In the genomic region with DNA sequence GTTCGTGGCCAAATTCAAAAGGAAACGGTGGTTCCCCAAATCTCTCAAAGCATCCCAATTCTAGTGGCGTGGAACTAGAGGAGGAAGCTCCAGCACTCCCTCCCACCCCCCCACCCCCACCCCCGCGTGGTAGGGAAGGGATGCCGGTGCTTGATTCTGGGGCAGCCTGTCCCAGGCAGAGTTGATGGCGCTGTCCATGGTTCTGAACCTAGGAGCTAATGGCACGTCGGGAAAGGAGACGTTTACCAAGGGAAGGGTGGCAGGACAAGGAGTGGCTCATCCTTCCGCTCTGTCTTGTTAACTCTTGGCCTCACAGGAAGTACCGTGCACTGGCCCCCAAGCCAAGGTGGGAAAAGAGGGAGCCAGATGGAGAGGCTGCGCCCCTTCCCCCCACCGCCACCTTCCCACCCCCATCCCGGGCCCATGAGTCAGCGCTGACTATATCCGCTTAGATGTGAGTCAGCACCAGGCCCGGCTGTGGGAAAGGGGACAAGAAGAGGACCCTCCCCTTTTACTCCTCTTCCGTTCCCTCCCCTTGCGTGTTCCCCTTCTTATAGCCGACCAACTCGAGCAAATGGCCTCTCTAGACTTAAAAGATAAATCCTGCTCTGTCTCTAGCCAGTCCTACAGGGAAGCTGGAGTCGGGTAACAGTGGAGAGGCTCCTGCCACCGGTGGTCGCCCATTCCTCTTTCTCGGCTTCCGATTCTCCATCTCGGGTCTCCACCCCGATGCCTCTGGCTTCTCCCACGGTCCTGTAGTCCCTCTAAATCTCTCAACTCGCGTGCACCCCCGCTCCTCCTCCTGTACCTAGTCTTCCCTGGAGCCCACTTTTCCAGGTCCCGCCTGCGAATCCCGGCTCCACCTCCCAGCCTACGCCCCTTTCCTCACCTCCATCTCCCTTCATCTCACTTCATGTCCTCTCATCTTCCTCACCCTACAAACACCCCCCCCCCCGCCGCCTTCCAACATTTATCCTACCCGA, we compare ENCODE assay signal across 9 mouse cellular contexts. TPM values are rescaled to one million over a fixed set of nuclear protein-coding genes. Genes with fewer than 3 reads are reported as not detected.
A peak's percentile ranks its signal among the peaks of the same experiment; 100 is the strongest.
DNase-seq lines count a peak whose midpoint lies in the region; ATAC-seq and TF ChIP-seq lines count a peak whose summit lies in the region.
"Had no signal": no experiment of that assay in that cellular context is flagged by ENCODE, and none has a peak within 500 bp of the region (broad histone marks: within the 10 kb centered on the region; RNA-seq: fewer than 3 reads in every experiment).

No protein-coding gene starts in this region.

- no peak overlapping the region for H3K4me3 ChIP-seq in embryonic facial prominence, embryonic 15.5 days (replicated peaks)
- H3K4me3 ChIP-seq in hindbrain, postnatal 0 days (ENCODE audit: low read length), result peak overlapping the region; percentile 60
- no peak overlapping the region for H3K4me3 ChIP-seq in liver, embryonic 14.5 days (ENCODE audit: insufficient read depth in 1 of 2, low read depth in 2 of 2, low read length in 2 of 2)
- peak overlapping the region; percentile 43 for H3K4me3 ChIP-seq in neural tube, embryonic 12.5 days
- H3K4me3 ChIP-seq: limb, embryonic 15.5 days had no signal

- DNase-seq in kidney, adult 18-20 months, result peak; percentile 62
- DNase-seq in kidney, adult 11 months, result no peak
- peak; percentile 90 for DNase-seq in adipocyte (ENCODE audit: low spot score)
- DNase-seq in hindbrain, postnatal 0 days (ENCODE audit: low spot score), result peak; percentile 66
- DNase-seq in liver, embryonic 14.5 days (ENCODE audit: low read depth in 3 of 3, low spot score in 3 of 3), result peak; percentile 45 to 56 (median 53)
- peak; percentile 44 for DNase-seq in thymus, postnatal 25 days

- no peak for TF ChIP-seq EP300 in liver, embryonic 14.5 days (IDR thresholded peaks at IDR 0.05; ENCODE audit: low read depth)

- WGBS in embryonic facial prominence, embryonic 15.5 days, result 1% methylated on average over 40 of the region's 40 CpGs
- under 1% methylated on average over 39 of the region's 40 CpGs for WGBS in hindbrain, postnatal 0 days
- 2% methylated on average over 40 of the region's 40 CpGs for WGBS in liver, embryonic 14.5 days (ENCODE audit: insufficient replicate concordance)
- WGBS in neural tube, embryonic 12.5 days, result 2% methylated on average over 40 of the region's 40 CpGs

- no peaks in the 10 kb centered on the region for H3K36me3 ChIP-seq in embryonic facial prominence, embryonic 15.5 days
- no peaks in the 10 kb centered on the region for H3K36me3 ChIP-seq in hindbrain, postnatal 0 days (ENCODE audit: insufficient read depth, low read length)
- H3K36me3 ChIP-seq in liver, embryonic 14.5 days (replicated peaks; ENCODE audit: control insufficient read depth, insufficient read depth, low read depth), result no peaks in the 10 kb centered on the region
- H3K36me3 ChIP-seq in neural tube, embryonic 12.5 days, result no peaks in the 10 kb centered on the region
- H3K36me3 ChIP-seq: limb, embryonic 15.5 days had no signal

- 0 out of 2 replicates have a peak, but pooled peaks have one; percentile 15 for ATAC-seq in embryonic facial prominence, embryonic 15.5 days (ENCODE audit: insufficient number of reproducible peaks, low FRiP score, low TSS enrichment, low read depth)
- peak; percentile 80 for ATAC-seq in hindbrain, postnatal 0 days
- no peak for ATAC-seq in liver, embryonic 14.5 days (ENCODE audit: insufficient read depth)
- peak; percentile 58 for ATAC-seq in neural tube, embryonic 12.5 days (ENCODE audit: low FRiP score, low read depth)

- peaks cover 49% of the 10 kb centered on the region for H3K27me3 ChIP-seq in embryonic facial prominence, embryonic 15.5 days
- H3K27me3 ChIP-seq in hindbrain, postnatal 0 days (ENCODE audit: insufficient read depth, low read length), result peaks cover 6% of the 10 kb centered on the region
- peaks cover 28% of the 10 kb centered on the region for H3K27me3 ChIP-seq in liver, embryonic 14.5 days (ENCODE audit: control insufficient read depth, insufficient read depth, low read length)
- peaks cover 54% of the 10 kb centered on the region for H3K27me3 ChIP-seq in neural tube, embryonic 12.5 days (replicated peaks)

- no peaks in the 10 kb centered on the region for H3K9me3 ChIP-seq in embryonic facial prominence, embryonic 15.5 days (replicated peaks)
- H3K9me3 ChIP-seq in hindbrain, postnatal 0 days (ENCODE audit: low read length), result no peaks in the 10 kb centered on the region
- H3K9me3 ChIP-seq in liver, embryonic 14.5 days (ENCODE audit: control insufficient read depth, low read length), result no peaks in the 10 kb centered on the region
- H3K9me3 ChIP-seq in neural tube, embryonic 12.5 days, result no peaks in the 10 kb centered on the region
- H3K9me3 ChIP-seq: limb, embryonic 15.5 days had no signal

- H3K27ac ChIP-seq in embryonic facial prominence, embryonic 15.5 days (replicated peaks), result no peak overlapping the region
- H3K27ac ChIP-seq in hindbrain, postnatal 0 days, result peak overlapping the region; percentile 55
- H3K27ac ChIP-seq in liver, embryonic 14.5 days, result no peak overlapping the region
- no peak overlapping the region for H3K27ac ChIP-seq in neural tube, embryonic 12.5 days
- H3K27ac ChIP-seq: limb, embryonic 15.5 days had no signal

- H3K9ac ChIP-seq in embryonic facial prominence, embryonic 15.5 days, result no peak overlapping the region
- H3K9ac ChIP-seq in hindbrain, postnatal 0 days (replicated peaks; ENCODE audit: low read length), result peak overlapping the region; percentile 57
- no peak overlapping the region for H3K9ac ChIP-seq in liver, embryonic 14.5 days (replicated peaks)
- H3K9ac ChIP-seq in neural tube, embryonic 12.5 days, result peak overlapping the region; percentile 55
- H3K9ac ChIP-seq: limb, embryonic 15.5 days had no signal

- H3K4me2 ChIP-seq in embryonic facial prominence, embryonic 15.5 days (replicated peaks), result no peak overlapping the region
- peak overlapping the region; percentile 64 for H3K4me2 ChIP-seq in hindbrain, postnatal 0 days (ENCODE audit: low read depth, low read length)
- H3K4me2 ChIP-seq in liver, embryonic 14.5 days (ENCODE audit: low read depth), result no peak overlapping the region
- H3K4me2 ChIP-seq in neural tube, embryonic 12.5 days (replicated peaks), result peak overlapping the region; percentile 68
- H3K4me2 ChIP-seq: limb, embryonic 15.5 days had no signal

- 0 out of 2 replicates have a peak, but pooled peaks cover 3% of the 10 kb centered on the region for H3K4me1 ChIP-seq in embryonic facial prominence, embryonic 15.5 days
- H3K4me1 ChIP-seq in hindbrain, postnatal 0 days (ENCODE audit: insufficient read depth, low read length), result no peaks in the 10 kb centered on the region
- H3K4me1 ChIP-seq in liver, embryonic 14.5 days (replicated peaks; ENCODE audit: control insufficient read depth in 2 of 2, insufficient read depth in 2 of 2, low read length in 1 of 2), result no peaks in the 10 kb centered on the region
- H3K4me1 ChIP-seq in neural tube, embryonic 12.5 days, result no peaks in the 10 kb centered on the region; the same call in 1 of the 2 replicates

- TF ChIP-seq CTCF in hindbrain, postnatal 0 days (IDR thresholded peaks at IDR 0.05; ENCODE audit: low read depth), result no peak
- no peak for TF ChIP-seq CTCF in liver, embryonic 14.5 days (IDR thresholded peaks at IDR 0.05; ENCODE audit: low read depth)

RNA-seq across cellular contexts. Expression of a gene that starts 1.0 kb away (rescaled TPM):
- 0.41 and 1.0 TPM in 2 replicates for polyA plus RNA-seq in embryonic facial prominence, embryonic 15.5 days (2015; fragmentation: Nextera tagmentation; extraction: Ambion mirVana)
- 120 and 132 TPM in 2 replicates for total RNA-seq in hindbrain, postnatal 0 days (2014; rRNA removed)
- 46.0 and 48.3 TPM in 2 replicates for polyA plus RNA-seq in hindbrain, postnatal 0 days (2015; fragmentation: Nextera tagmentation; extraction: Ambion mirVana)
- polyA plus RNA-seq in liver, embryonic 14.5 days (2012; rRNA removed), result 0.26 and 0.28 TPM in 2 replicates
- 0.08 and 0.17 TPM in 2 replicates for polyA plus RNA-seq in liver, embryonic 14.5 days (2014; fragmentation: Nextera tagmentation; extraction: Ambion mirVana)
- 13.8 and 15.0 TPM in 2 replicates for polyA plus RNA-seq in neural tube, embryonic 12.5 days (2016; fragmentation: Nextera tagmentation; extraction: Ambion mirVana)

RNA-seq across cellular contexts. Expression of a gene that starts 15.0 kb away (rescaled TPM):
- polyA plus RNA-seq in embryonic facial prominence, embryonic 15.5 days (2015; fragmentation: Nextera tagmentation; extraction: Ambion mirVana), result 0.39 and 0.68 TPM in 2 replicates
- 257 and 298 TPM in 2 replicates for total RNA-seq in hindbrain, postnatal 0 days (2014; rRNA removed)
- 394 and 396 TPM in 2 replicates for polyA plus RNA-seq in hindbrain, postnatal 0 days (2015; fragmentation: Nextera tagmentation; extraction: Ambion mirVana)
- polyA plus RNA-seq in liver, embryonic 14.5 days (2012; rRNA removed), result not detected in 2 replicates
- not detected in 2 replicates for polyA plus RNA-seq in liver, embryonic 14.5 days (2014; fragmentation: Nextera tagmentation; extraction: Ambion mirVana)
- polyA plus RNA-seq in neural tube, embryonic 12.5 days (2016; fragmentation: Nextera tagmentation; extraction: Ambion mirVana), result 61.9 and 69.5 TPM in 2 replicates

RNA-seq across cellular contexts. Expression of a gene that starts 27.1 kb away (rescaled TPM):
- 47.9 and 51.3 TPM in 2 replicates for polyA plus RNA-seq in embryonic facial prominence, embryonic 15.5 days (2015; fragmentation: Nextera tagmentation; extraction: Ambion mirVana)
- 33.3 and 48.0 TPM in 2 replicates for total RNA-seq in hindbrain, postnatal 0 days (2014; rRNA removed)
- polyA plus RNA-seq in hindbrain, postnatal 0 days (2015; fragmentation: Nextera tagmentation; extraction: Ambion mirVana), result 62.6 and 64.5 TPM in 2 replicates
- 17.6 and 21.1 TPM in 2 replicates for polyA plus RNA-seq in liver, embryonic 14.5 days (2012; rRNA removed)
- polyA plus RNA-seq in liver, embryonic 14.5 days (2014; fragmentation: Nextera tagmentation; extraction: Ambion mirVana), result 11.1 and 12.5 TPM in 2 replicates
- polyA plus RNA-seq in neural tube, embryonic 12.5 days (2016; fragmentation: Nextera tagmentation; extraction: Ambion mirVana), result 49.6 and 54.9 TPM in 2 replicates

RNA-seq across cellular contexts. Expression of a gene that starts 31.4 kb away (rescaled TPM):
- not detected in 2 replicates for polyA plus RNA-seq in embryonic facial prominence, embryonic 15.5 days (2015; fragmentation: Nextera tagmentation; extraction: Ambion mirVana)
- not detected in 2 replicates for total RNA-seq in hindbrain, postnatal 0 days (2014; rRNA removed)
- polyA plus RNA-seq in hindbrain, postnatal 0 days (2015; fragmentation: Nextera tagmentation; extraction: Ambion mirVana), result 0.29 and 0.31 TPM in 2 replicates
- polyA plus RNA-seq in liver, embryonic 14.5 days (2012; rRNA removed), result not detected in 2 replicates
- polyA plus RNA-seq in liver, embryonic 14.5 days (2014; fragmentation: Nextera tagmentation; extraction: Ambion mirVana), result 0.22 TPM in 1 of 2 replicates, not detected in the other
- polyA plus RNA-seq in neural tube, embryonic 12.5 days (2016; fragmentation: Nextera tagmentation; extraction: Ambion mirVana), result not detected in 2 replicates
- polyA plus RNA-seq: limb, embryonic 15.5 days had no signal

RNA-seq across cellular contexts. Expression of a gene that starts 43.6 kb away (rescaled TPM):
- 94.8 and 98.3 TPM in 2 replicates for polyA plus RNA-seq in embryonic facial prominence, embryonic 15.5 days (2015; fragmentation: Nextera tagmentation; extraction: Ambion mirVana)
- 180 and 235 TPM in 2 replicates for total RNA-seq in hindbrain, postnatal 0 days (2014; rRNA removed)
- polyA plus RNA-seq in hindbrain, postnatal 0 days (2015; fragmentation: Nextera tagmentation; extraction: Ambion mirVana), result 155 and 163 TPM in 2 replicates
- 155 and 168 TPM in 2 replicates for polyA plus RNA-seq in liver, embryonic 14.5 days (2012; rRNA removed)
- 346 and 362 TPM in 2 replicates for polyA plus RNA-seq in liver, embryonic 14.5 days (2014; fragmentation: Nextera tagmentation; extraction: Ambion mirVana)
- polyA plus RNA-seq in neural tube, embryonic 12.5 days (2016; fragmentation: Nextera tagmentation; extraction: Ambion mirVana), result 9.4 and 11.9 TPM in 2 replicates

Comparison
In these comparisons a context has a peak if more than half of its experiments do, and no peak if none do; other contexts are left out.
1. H3K4me2 ChIP-seq: peak in hindbrain, postnatal 0 days (single experiment) and neural tube, embryonic 12.5 days (single experiment); none in embryonic facial prominence, embryonic 15.5 days (single experiment) and liver, embryonic 14.5 days (single experiment).
2. H3K4me3 ChIP-seq: peak in hindbrain, postnatal 0 days (single experiment) and neural tube, embryonic 12.5 days (single experiment); none in embryonic facial prominence, embryonic 15.5 days (single experiment) and liver, embryonic 14.5 days (0 of 2).
3. H3K9ac ChIP-seq: peak in hindbrain, postnatal 0 days (single experiment) and neural tube, embryonic 12.5 days (single experiment); none in embryonic facial prominence, embryonic 15.5 days (single experiment) and liver, embryonic 14.5 days (single experiment).
4. RNA of a gene that starts 15.0 kb away (polyA plus RNA-seq): 394 to 396 TPM in hindbrain, postnatal 0 days and 61.9 to 69.5 TPM in neural tube, embryonic 12.5 days; 0.39 to 0.68 TPM in embryonic facial prominence, embryonic 15.5 days and not detected in liver, embryonic 14.5 days; every median in the first group is over 10 times any median in the second.